Comparison of ENCODE assay signal across 9 mouse cellular contexts in genomic region chr7:119849096-119849495, GRCm38 (mm10). TPM values are rescaled to one million over a fixed set of nuclear protein-coding genes. Genes with fewer than 3 reads are reported as not detected.
DNase-seq lines count a peak whose midpoint lies in the region; ATAC-seq and TF ChIP-seq lines count a peak whose summit lies in the region.
"Had no signal": no experiment of that assay in that cellular context is flagged by ENCODE, and none has a peak within 500 bp of the region (broad histone marks: within the 10 kb centered on the region; RNA-seq: fewer than 3 reads in every experiment).

No protein-coding gene starts in this region.

- DNase-seq in heart, adult 11 months: peak; percentile 66
- peak; percentile 20 for DNase-seq in heart, postnatal 25 days (ENCODE audit: low spot score)
- DNase-seq in layer of hippocampus, adult 9-11 months: peak; percentile 19
- DNase-seq in lung, postnatal 36 days: peak; percentile 86

- no peaks in the 10 kb centered on the region for H3K27me3 ChIP-seq in heart, embryonic 12.5 days (replicated peaks)
- no peaks in the 10 kb centered on the region for H3K27me3 ChIP-seq in small intestine, adult 2 months (ENCODE audit: control insufficient read depth, insufficient read depth, low read length)

- H3K4me2 ChIP-seq in heart, embryonic 12.5 days: no peak overlapping the region

- TF ChIP-seq CTCF in bone marrow, adult 2 months (IDR thresholded peaks at IDR 0.05; ENCODE audit: control insufficient read depth, insufficient read depth, low read length): peak; percentile 77
- peak; percentile 71; the same call in 1 of the 2 replicates for TF ChIP-seq CTCF in embryonic fibroblast, embryonic 13.5 days (IDR thresholded peaks at IDR 0.05; ENCODE audit: borderline replicate concordance, insufficient read depth, low read length)
- TF ChIP-seq CTCF in small intestine, adult 2 months (IDR thresholded peaks at IDR 0.05; ENCODE audit: extremely low read depth, insufficient read length, insufficient replicate concordance, low read depth, low read length): peak; percentile 63; the same call in 1 of the 2 replicates

- ATAC-seq in heart, embryonic 12.5 days (ENCODE audit: insufficient number of reproducible peaks, low FRiP score): no peak; the same call in 1 of the 2 replicates

- H3K9me3 ChIP-seq in heart, embryonic 12.5 days (replicated peaks): no peaks in the 10 kb centered on the region

- H3K9ac ChIP-seq in heart, embryonic 12.5 days: no peak overlapping the region

- 0% methylated on average over 1 of the region's 1 CpGs for WGBS in heart, embryonic 12.5 days
- 24% methylated on average over 1 of the region's 1 CpGs for WGBS in bone marrow, adult 2 months
- 3% methylated on average over 1 of the region's 1 CpGs for WGBS in small intestine, adult 2 months

- peaks cover 32% of the 10 kb centered on the region for H3K36me3 ChIP-seq in heart, embryonic 12.5 days
- no peaks in the 10 kb centered on the region for H3K36me3 ChIP-seq in small intestine, adult 2 months (ENCODE audit: control insufficient read depth, insufficient read depth, low read length)

- no peak for TF ChIP-seq POLR2A in bone marrow, adult 2 months (IDR thresholded peaks at IDR 0.05; ENCODE audit: borderline replicate concordance, control insufficient read depth, low read depth, low read length)
- no peak for TF ChIP-seq POLR2A in embryonic fibroblast, embryonic 13.5 days (IDR thresholded peaks at IDR 0.05; ENCODE audit: low read depth, low read length)
- TF ChIP-seq POLR2A in small intestine, adult 2 months (IDR thresholded peaks at IDR 0.05; ENCODE audit: low read depth, low read length): no peak

- no peak overlapping the region for H3K27ac ChIP-seq in heart, embryonic 12.5 days (ENCODE audit: poor library complexity, severe bottlenecking)
- H3K27ac ChIP-seq in bone marrow, adult 2 months (ENCODE audit: control insufficient read depth, insufficient read depth, low read depth, low read length, poor library complexity): no peak overlapping the region
- H3K27ac ChIP-seq in embryonic fibroblast, embryonic 13.5 days (ENCODE audit: insufficient read depth, low read length): no peak overlapping the region
- H3K27ac ChIP-seq in small intestine, adult 2 months (ENCODE audit: insufficient read depth, low read depth, low read length): no peak overlapping the region
- H3K27ac ChIP-seq: macrophage had no signal

- intact Hi-C loops in heart, postnatal 25 days (cut with DNase I): loop anchor here (5.0 to 10.0 kb wide), 4 partner anchors 208 to 476 kb away; partner anchors contain the start of genes Abca14, Abca15, Crym and Dnah3

- 0 out of 2 replicates have a peak, but pooled peaks cover 3% of the 10 kb centered on the region for H3K4me1 ChIP-seq in heart, embryonic 12.5 days (replicated peaks)
- H3K4me1 ChIP-seq in bone marrow, adult 2 months (ENCODE audit: control insufficient read depth, insufficient read depth, low read length): no peaks in the 10 kb centered on the region
- H3K4me1 ChIP-seq in embryonic fibroblast, embryonic 13.5 days (ENCODE audit: control insufficient read depth, insufficient read depth, low read length): peaks cover 5% of the 10 kb centered on the region; the same call in 1 of the 2 replicates
- 0 out of 2 replicates have a peak, but pooled peaks cover 2% of the 10 kb centered on the region for H3K4me1 ChIP-seq in small intestine, adult 2 months (ENCODE audit: control insufficient read depth, insufficient read depth, insufficient read length, low read length)

- H3K4me3 ChIP-seq in heart, embryonic 12.5 days: no peak overlapping the region
- H3K4me3 ChIP-seq in bone marrow, adult 2 months (replicated peaks; ENCODE audit: control insufficient read depth, low read depth, low read length): no peak overlapping the region
- no peak overlapping the region for H3K4me3 ChIP-seq in embryonic fibroblast, embryonic 13.5 days (ENCODE audit: insufficient read depth, low read length)
- H3K4me3 ChIP-seq in small intestine, adult 2 months (ENCODE audit: low read depth, low read length): no peak overlapping the region

RNA-seq across cellular contexts. Expression of gene Lyrm1, which starts 46.6 kb away (rescaled TPM):
- polyA plus RNA-seq in heart, embryonic 12.5 days (2016; fragmentation: Nextera tagmentation; extraction: Ambion mirVana): 9.2 and 9.8 TPM in 2 replicates
- 2.3 and 4.4 TPM in 2 replicates for polyA plus RNA-seq in bone marrow, adult 2 months (2011; ENCODE audit: insufficient read depth, insufficient read length, low replicate concordance, missing spikeins)
- polyA plus RNA-seq in embryonic fibroblast, embryonic 13.5 days (2011; ENCODE audit: insufficient read length, low read depth, missing spikeins): 7.1 and 7.9 TPM in 2 replicates
- 1 to 10 TPM; 7.8 to 8.1 TPM for total RNA-seq in heart, postnatal 25 days (2021)
- polyA plus RNA-seq in small intestine, adult 2 months (2012; rRNA removed): 0.14 and 0.65 TPM in 2 replicates

RNA-seq across cellular contexts. Expression of gene Dcun1d3, which starts 47.0 kb away (rescaled TPM):
- 9.9 and 12.9 TPM in 2 replicates for polyA plus RNA-seq in heart, embryonic 12.5 days (2016; fragmentation: Nextera tagmentation; extraction: Ambion mirVana)
- 2.7 and 7.9 TPM in 2 replicates for polyA plus RNA-seq in bone marrow, adult 2 months (2011; ENCODE audit: insufficient read depth, insufficient read length, low replicate concordance, missing spikeins)
- 31.2 and 31.8 TPM in 2 replicates for polyA plus RNA-seq in embryonic fibroblast, embryonic 13.5 days (2011; ENCODE audit: insufficient read length, low read depth, missing spikeins)
- total RNA-seq in heart, postnatal 25 days (2021): 10 to 100 TPM; 10.9 to 15.1 TPM
- 2.8 and 3.0 TPM in 2 replicates for polyA plus RNA-seq in small intestine, adult 2 months (2012; rRNA removed)

RNA-seq across cellular contexts. Expression of gene Eri2, which starts 55.2 kb away (rescaled TPM):
- polyA plus RNA-seq in heart, embryonic 12.5 days (2016; fragmentation: Nextera tagmentation; extraction: Ambion mirVana): 17.4 and 17.8 TPM in 2 replicates
- 5.1 and 7.1 TPM in 2 replicates for polyA plus RNA-seq in bone marrow, adult 2 months (2011; ENCODE audit: insufficient read depth, insufficient read length, low replicate concordance, missing spikeins)
- polyA plus RNA-seq in embryonic fibroblast, embryonic 13.5 days (2011; ENCODE audit: insufficient read length, low read depth, missing spikeins): 14.2 and 18.8 TPM in 2 replicates
- total RNA-seq in heart, postnatal 25 days (2021): 1 to 10 TPM; 1.3 to 1.7 TPM
- polyA plus RNA-seq in small intestine, adult 2 months (2012; rRNA removed): 0.20 and 0.33 TPM in 2 replicates

RNA-seq across cellular contexts. Expression of gene Rexo5, which starts 55.3 kb away (rescaled TPM):
- polyA plus RNA-seq in heart, embryonic 12.5 days (2016; fragmentation: Nextera tagmentation; extraction: Ambion mirVana): 18.7 and 22.8 TPM in 2 replicates
- 27.0 and 47.9 TPM in 2 replicates for polyA plus RNA-seq in bone marrow, adult 2 months (2011; ENCODE audit: insufficient read depth, insufficient read length, low replicate concordance, missing spikeins)
- polyA plus RNA-seq in embryonic fibroblast, embryonic 13.5 days (2011; ENCODE audit: insufficient read length, low read depth, missing spikeins): 16.2 and 16.4 TPM in 2 replicates
- 1 to 10 TPM; 1.5 to 2.2 TPM for total RNA-seq in heart, postnatal 25 days (2021)
- polyA plus RNA-seq in small intestine, adult 2 months (2012; rRNA removed): 0.13 and 0.62 TPM in 2 replicates

Comparison
In these comparisons a context has a peak if more than half of its experiments do, and no peak if none do; other contexts are left out.
1. DNase-seq: peak in every context shown above with its lines; median percentile 86 in lung, postnatal 36 days; 66 in heart, adult 11 months; 20 in heart, postnatal 25 days; 19 in layer of hippocampus, adult 9-11 months.